Mouse (Mus musculus): ENCODE data around the gene Lrrc20.

The Lrrc20 gene

DNA sequence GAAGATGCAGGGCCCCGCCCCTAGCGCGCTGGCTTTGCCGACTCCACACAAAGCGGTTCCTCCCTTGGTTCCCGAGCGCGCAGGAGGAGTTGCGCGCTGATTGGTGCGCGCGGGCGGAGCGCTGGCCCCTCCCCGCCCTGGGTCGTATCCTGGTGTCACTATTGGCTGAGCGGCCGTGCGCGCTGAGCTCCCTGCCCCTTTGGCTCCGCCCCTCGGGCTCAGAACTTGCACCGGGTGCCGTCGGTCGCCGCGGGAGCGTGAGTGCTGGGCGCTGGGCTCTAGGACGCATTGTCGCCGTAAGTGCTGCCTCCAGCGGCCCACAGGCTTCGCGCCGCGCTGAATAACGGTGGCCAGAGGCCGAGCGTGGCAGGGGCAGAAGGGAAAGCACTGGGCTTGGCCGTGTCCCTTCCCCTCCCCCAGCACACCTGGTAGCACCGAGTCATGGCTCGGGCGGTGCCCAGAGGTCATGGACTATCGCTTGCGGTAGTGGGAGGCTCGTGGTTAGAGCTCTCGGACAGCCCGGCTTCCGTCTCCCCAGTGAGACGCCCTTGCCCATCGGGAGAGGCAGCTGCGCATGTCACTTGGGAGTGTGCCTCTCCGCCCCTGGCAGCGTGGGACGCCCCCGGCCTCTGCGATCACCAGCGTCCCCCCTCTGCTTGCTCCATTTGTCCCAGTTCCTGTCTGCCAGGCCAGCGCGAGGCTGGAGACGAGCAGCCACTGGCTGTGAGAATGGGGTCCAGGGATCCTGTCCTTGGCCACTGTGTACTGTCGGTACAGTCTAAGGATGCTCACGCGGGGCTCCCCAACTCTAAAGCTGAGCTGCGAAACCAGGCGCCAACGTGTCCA lies at the start of gene Lrrc20:
Lrrc20 (plus strand) TSS at position 208 of the 846 bp plus-strand sequence.
- WGBS: under 1% methylated on average over 70 of the region's 70 CpGs

DNA sequence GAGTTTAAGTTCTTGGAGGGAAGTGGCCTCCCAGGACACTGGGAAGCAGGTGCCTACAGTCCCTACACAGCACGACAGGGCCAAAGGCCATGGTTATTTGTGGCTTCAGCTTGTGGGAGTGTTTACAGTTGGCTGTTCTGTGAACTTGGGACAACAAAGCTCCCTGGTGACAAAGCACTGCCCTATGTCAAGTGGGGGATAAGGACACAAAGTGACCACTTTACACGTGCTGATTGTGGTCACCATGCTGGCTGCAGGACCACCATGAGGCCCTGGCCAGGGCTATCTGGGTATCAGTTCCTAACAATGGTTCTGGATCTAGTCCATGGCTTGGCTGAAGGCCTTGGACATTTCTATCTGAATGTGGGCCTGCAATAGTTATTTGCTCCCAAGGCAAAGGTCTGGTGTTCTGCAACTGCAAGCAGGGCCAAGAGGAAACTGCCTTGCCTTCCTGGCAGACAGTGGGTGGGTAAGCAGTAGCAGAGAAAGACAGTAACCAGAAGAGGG lies 49.3 kb upstream of the Lrrc20 start:
- WGBS: 38% methylated on average over 2 of the region's 2 CpGs

DNA sequence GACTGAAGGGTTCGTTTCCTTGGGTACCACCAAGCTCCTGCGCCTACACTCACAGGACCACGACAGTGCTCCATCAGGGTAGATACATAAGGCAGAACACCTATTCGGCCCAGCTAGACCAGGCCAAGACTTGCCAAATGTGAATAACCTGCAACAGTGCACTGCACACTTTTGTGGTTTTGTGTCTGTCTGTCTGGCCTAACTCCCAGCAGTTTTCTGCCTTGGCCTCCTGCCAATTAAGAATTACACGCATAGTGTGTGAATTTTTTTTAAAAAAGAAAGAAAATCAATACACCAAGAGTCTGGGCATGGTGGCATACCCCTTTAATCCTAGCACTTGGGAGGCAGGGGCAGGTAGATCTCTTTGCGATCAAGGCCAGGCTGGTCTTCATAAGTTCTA lies 47.6 kb upstream of the Lrrc20 start:
- WGBS: 87% methylated on average over 6 of the region's 6 CpGs

DNA sequence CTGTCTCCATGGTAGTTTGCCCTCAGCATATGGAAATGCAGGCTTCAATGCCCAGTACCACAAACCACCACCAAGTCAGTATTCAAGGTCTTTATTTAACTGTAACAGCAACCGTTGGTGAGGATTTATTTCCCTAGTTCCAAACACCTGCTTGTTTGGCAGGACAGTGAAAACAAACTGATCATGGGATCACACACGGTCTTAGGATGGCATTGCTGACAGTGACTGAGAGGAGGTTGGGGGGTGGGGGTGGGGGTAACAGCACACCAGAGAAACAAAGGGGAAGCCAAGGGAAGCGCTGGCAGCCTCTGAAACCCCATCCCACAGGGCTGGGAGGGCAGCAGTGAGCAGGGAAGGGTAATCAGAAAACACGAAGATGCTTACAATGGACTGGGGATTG lies 47.2 kb upstream of the Lrrc20 start:
- WGBS: 67% methylated on average over 4 of the region's 4 CpGs

DNA sequence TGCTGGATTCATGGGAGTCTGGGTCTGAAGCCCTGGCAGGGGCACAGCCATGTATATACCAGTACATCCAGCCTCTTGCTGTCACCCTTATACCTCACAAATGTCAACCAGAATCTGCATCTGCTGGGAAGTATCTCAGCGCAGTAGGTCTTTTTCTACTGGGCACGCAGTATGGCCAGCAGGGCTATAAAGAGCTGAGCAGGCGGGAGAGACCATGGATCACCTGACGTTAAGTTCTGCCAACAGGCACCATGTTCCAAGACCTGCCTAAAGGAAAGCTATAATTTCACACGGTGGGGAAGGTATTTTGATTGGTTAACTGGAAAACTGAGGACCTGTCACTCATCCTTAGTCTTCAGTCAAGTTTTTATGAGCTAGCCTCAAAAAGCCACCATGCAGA lies 46.6 kb upstream of the Lrrc20 start:
- 89% methylated on average over 5 of the region's 5 CpGs for WGBS

DNA sequence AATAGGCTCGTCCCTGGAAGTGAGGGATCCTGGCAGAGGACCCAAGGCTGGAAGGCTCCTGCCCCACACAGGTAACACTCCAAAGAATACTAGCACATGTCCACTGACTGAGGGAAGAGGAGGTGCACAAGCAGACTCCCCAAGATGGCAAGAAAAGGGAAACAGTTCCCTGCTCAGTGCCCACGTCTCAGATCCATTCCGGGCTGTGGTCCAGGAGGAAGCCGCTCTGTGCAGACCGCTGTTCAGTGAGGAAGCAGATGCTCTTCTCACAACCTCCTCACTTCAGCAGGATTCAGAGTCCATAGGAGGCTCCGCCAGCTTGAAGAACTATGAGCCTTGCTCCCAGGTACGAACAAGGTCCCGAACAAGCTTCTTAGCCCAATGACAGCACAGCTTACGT lies 44.2 kb upstream of the Lrrc20 start:
- 53% methylated on average over 9 of the region's 9 CpGs for whole genome bisulfite sequencing

DNA sequence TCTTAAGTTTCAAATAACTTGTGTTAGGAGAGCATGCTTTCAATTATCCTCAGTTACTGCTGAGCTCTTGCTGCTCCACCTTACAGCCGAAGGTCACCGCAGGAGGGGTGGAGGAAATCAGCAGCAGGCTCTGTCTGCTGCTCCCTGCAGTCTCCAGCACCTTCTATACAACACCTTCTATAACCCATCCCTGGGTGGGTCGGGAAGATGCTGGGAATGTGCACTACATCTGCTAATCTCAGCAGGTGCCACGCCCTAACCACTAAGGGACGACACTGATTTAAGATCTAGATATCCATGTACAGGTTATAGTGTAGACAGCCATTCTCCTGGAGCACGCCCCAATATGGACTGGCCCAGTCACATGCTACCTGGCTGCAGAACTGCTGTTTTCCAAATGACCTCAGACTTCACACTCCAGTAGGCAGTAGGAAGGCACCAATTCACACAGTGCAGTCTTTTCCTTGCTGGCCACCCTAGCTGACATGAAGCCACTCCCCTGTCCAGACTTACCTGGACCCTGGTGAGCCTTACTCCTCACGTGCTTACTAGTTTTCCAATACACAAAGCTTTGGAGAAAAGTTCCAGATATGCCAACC lies 35.3 kb upstream of the Lrrc20 start:
- 91% methylated on average over 7 of the region's 7 CpGs for WGBS

DNA sequence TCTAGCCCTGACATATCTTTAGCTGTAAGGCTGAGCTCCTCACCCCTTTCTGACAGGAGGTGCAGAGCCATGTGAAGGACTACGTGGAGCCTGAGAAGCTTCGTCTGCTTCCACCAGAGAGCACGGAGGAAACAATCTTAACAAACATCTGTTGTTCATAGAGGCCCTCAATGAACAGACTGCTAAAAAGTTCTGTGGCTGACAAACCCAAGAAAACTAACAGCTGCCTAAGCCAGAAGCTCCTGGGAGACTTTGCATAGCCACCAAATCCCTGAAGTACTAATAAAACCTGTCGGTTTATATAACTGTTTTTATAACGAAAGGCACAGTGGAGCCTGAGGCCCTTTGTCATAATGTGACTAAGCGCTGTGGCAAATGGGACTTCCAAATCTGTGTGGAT lies 32.1 kb upstream of the Lrrc20 start:
- WGBS: 53% methylated on average over 6 of the region's 6 CpGs

DNA sequence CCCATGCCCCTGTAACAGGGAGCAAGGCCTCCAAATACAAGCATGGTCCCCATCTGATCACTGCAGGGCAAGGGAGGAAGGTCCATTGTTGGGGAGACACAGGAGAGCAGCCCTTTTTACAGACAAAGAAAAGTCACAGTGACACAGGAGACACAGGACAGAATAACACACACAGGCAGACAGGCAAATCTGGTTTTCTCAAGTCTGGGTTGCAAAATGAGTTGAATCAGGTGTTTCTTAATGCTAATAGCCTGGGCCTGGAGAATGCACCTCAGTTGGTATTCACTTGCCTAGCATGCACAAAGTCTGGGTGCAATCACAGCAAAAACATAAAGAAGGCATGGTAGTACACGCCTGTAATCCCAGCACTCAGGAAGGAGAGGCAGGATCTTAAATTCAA lies 31.7 kb upstream of the Lrrc20 start:
- WGBS: 89% methylated on average over 1 of the region's 1 CpGs

DNA sequence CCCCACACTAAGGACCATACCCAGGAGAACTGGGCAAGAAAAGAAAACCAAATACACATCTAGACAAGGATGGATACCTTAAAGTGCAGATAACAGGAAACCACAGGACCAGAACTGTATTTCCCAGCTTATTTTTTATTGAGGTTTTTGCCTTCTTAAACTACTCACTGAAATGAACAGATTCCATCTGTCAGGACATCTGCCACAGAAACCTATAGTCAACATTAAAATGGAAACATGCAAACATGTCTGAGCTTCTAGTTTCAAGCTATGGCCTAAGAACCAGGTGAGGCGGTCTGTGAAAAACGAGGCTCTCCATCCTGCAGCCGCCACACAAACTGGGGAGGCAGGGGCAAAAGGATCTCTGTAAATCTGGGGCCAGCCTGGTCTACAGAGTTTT lies 30.6 kb upstream of the Lrrc20 start:
- 57% methylated on average over 3 of the region's 3 CpGs for WGBS

DNA sequence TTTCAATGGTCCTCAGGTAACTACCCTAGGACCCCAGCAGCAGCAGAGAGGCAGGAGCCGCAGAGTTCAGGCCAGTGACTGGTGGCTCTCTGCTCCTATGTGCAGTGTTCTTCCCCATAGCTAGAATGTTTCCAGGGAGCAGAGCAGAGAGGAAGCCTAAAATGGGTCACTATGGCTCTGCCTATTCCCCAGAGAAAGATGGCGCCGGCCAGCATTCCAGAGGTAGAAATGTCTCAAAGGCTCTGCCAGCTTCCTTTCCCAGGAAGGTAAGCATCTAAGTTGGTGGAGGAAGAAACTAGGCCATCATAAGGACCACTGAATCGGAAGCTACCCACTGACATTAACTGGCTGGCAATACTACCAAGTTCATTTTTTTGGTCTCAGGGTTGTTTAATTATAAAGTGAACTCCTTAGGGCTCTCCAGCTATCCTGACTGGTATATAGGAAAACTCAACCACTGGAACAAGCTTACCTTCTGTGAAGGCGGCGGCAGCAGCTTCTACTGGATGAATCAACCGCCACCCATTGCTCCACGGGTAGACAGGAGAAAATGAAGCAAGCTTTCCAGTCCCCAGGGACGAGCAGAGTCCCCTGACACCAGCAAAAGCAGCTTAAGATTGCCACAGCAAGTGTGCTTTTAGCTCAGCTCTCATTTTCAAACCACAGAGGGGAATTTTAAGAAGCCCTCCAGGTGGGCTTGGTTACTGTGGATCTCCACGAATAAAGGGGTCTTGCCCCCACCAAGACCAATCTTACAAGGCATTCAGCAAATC lies 27.8 kb upstream of the Lrrc20 start:
- 71% methylated on average over 10 of the region's 10 CpGs for WGBS

DNA sequence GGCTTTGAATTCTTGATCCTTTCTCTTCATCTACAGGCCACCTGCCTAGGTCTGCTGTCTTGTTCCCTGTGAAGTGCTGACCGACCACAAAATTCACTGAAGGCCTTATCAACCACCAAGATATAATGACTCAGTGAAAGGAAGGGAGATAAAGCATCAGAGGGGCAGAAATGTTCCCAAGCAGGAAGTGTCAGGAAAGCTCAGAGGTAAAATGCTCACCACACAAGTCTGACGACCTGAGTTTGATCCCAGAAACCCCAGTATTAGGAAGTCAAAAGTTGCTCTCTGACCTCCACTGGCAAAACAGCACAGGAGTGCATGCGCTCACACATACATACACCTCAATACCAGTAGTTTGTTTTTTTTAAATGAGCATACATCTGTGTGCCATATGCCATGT lies 26.8 kb upstream of the Lrrc20 start:
- 84% methylated on average over 3 of the region's 3 CpGs for WGBS

DNA sequence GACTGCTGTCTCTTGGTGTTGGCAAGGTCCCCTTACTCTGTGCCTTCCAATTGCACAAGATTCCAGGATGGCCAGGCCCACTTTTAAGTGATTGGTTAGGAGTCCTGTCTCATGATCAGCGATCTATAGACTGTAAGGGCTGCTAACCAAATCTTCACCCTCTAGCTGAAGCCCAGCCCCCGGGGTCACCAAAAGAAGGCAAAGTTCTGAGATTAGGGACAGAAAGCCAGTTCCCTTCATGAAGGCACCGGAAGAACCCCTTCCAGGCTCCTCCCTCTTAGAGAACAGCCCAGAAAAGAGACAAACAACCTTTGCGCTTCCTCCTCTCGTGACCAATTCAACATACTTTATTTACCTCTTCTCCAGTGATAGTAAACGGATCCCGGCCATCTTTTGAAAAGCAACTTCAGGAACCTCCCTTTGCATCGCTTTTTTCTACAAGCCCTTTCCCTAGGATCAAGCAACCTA lies 24.1 kb upstream of the Lrrc20 start:
- WGBS: 3% methylated on average over 8 of the region's 8 CpGs

DNA sequence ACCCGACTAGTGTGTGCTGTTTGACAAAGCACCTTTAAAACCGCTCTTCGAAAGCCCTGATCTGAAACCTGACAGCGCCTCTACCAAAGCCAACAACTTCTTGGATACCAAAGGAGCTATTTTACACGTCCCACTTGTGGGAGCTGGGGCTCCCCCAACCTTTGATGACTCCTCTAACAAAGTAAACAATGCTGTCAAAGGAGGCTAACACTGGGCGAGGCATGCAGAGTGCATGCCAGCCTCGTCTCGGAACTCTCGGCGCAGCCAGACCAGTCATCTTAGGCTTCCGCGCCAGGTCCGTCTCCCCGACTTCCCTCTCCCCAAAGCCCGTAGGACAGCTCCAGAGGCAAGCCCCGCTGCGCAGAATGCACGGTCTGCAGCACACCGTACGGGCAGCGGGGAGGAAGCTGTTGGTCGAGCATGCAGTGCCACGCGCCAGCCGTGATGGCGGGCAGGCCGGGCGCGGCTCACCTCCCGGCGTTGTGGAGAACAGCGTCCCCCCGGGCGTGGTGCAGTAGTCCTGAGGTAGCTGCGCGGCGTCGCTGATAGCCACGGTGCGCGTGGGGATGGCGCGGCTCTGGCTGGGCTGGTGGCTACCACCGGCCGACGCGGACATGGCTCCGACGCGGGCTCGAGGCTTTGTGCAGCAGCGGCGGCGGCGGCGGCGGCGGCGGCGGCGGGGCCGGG lies 23.5 kb upstream of the Lrrc20 start:
- WGBS: 1% methylated on average over 56 of the region's 62 CpGs

DNA sequence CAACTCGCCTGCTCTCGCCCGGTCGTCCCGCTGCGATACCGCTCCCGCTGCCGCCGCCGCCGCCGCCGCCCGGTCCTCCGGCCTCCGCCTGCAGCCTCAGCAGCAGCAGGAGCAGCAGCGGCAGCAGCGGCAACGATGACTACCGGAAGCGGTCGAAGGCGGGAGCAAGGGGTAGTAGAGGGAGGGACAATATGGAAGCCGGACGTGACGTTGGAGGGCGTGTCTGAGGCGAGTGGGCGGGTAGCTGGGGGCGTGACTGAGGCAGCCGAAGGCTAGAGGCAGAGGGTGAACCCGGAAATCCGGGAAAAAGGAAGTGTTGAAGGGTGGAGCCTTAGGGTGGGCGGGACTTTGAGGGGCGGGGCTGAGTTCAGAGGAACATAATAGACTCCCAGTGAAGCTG lies 23.0 kb upstream of the Lrrc20 start, which contains the start of gene Eif4ebp2:
Eif4ebp2 (minus strand) TSS at position 17 of the 400 bp plus-strand sequence.
- WGBS: under 1% methylated on average over 34 of the region's 36 CpGs

DNA sequence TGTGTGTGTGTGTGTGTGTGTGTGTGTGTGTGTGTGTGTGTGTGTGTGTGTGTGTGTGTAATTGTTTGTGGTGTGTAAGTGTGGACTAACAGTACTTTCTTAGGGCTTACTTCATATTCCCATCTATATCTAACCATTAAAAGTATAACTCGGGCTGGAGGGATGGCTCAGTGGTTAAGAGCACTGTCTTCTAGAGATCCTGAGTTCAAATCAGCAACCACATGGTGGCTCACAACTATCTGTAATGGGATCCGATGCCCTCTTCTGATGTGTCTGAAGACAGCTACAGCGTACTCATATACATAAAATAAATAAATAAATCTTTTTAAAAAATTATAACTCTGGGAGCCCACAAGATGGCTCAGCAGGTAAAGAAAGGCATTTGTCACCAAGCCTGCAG lies 22.4 kb upstream of the Lrrc20 start:
- 44% methylated on average over 3 of the region's 3 CpGs for WGBS

DNA sequence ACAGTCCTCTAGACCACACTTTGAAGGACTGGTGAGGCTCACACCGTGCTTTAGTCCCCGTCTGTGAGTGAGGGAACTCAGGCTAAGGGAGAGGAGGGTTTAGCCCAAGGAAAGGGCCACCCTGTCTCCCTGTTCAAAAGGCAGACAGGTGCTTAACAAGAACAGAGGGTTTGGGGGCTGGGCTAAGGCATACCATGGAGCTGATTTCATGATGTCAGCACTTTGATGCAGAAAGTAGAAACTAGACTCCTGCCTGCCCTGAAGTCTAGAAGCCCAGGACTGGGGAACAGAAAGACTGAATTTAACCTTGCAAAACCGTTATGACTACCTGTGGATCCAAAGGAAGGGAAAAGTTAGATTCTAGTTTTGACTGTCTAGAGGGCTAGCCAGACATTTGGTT lies 18.4 kb upstream of the Lrrc20 start:
- WGBS: 73% methylated on average over 3 of the region's 3 CpGs

DNA sequence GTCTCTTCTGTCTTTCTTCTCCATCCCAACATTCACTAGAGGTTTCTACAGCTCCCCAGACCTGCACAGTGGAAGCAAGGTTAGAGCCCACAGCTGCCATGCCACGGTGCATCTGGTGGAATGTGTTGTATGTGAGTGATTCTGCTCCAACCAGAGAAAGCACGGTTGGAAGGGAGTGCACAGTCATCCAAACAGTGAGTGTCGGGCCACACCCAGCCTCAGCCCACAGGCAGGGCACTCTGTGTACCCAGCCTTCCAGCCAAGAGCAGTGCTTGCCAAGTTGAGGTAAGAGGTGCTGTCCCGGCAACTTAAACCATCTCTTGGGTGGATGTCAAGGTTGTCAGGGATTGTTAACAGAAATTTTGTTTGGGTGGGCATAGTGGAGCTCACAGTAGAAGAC lies 10.6 kb upstream of the Lrrc20 start:
- WGBS: 86% methylated on average over 4 of the region's 4 CpGs

DNA sequence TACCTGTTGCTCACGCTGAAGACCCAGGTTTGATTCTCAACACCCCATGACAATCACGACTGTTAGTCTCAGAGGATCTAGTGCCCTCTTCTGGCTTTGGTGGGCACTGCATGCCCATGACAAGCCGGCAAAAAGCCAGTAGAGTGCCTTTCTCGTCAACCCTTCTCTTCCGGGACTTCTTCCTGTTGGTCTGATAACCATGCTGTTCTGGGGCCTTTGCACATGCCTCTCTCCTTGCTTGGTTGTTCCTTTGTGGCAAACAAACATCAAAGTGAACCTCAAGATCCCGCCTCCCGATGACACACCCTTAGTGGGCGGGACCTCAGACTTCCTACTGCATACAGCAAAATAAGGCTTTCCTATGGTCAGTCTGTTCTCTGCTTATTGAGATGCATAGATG lies 9.4 kb upstream of the Lrrc20 start:
- WGBS: 68% methylated on average over 8 of the region's 8 CpGs

DNA sequence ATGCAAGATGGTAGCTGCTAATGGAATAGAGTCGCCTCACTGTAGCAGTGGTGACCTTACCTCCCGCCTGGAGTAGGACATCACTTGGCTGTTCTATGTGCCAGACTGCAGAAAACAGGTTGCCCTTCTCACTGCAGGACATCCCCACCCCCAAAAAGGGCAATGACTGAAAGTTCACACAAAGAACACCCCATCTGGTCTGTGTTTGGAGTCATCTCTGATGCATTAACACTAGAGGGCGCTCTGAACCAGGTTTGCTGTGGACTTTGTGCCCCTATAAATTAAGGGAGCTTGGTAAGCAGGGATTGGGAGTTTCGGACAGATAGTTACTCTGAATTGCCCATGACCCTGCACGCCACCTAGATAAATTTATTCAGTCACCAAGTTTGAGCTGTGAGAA lies 8.7 kb upstream of the Lrrc20 start:
- 25% methylated on average over 5 of the region's 5 CpGs for WGBS

DNA sequence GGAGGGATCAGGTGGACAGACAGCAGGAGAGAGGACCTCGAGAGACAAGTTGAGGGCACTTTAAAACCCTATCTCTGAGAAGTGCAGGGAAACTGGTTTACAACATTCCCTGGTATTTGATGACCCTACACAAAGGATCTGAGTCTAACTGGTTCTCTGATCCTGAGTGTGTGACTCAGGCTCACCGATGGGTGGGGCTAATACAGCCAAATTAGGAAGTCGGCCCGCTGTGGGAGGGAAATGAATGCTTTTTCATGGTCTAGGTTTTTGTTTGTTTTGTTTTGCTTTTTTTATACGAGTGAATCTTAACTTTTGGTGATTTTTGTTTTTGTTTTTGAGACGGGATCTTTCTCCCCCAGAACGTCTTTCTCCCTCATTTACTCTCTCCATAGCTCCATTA lies 6.7 kb upstream of the Lrrc20 start:
- WGBS: 62% methylated on average over 7 of the region's 7 CpGs

DNA sequence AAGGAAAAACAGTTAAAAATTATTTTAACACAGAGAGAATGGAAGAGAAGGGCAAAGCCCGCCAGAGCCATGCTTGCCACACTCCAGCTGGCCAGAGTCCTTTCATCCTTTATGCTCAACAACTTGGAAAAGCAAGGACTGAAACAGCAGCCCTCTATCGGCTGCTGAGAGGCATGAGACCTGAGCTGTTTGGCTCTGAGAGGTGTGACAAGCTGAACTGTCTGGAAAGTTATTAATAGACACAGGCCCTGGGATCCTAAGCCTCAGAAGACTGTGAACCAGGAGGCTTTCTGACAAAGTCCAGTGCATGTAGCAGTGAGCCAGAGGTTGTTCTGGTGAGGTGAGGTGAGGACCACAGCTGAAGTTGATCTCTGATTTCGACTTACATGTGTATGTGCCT lies 2.0 kb upstream of the Lrrc20 start:
- WGBS: 70% methylated on average over 3 of the region's 3 CpGs

Measured in cerebral cortex, adult 2 months (tissue).